Mouse (Mus musculus) urinary bladder, postnatal 14 days (tissue): ENCODE measurements at regions not wholly inside any gene's neighbourhood (a gene's known extent, or its start where the extent isn't known, plus 50 kb on each side); places are given as distances from the start of the nearest gene placed in this dataset.

Source experiments
- DNase-seq: peaks from one replicate; pipeline ENCODE4 v3.0.0; 2021; ENCODE audit warnings: low spot score

DNA sequence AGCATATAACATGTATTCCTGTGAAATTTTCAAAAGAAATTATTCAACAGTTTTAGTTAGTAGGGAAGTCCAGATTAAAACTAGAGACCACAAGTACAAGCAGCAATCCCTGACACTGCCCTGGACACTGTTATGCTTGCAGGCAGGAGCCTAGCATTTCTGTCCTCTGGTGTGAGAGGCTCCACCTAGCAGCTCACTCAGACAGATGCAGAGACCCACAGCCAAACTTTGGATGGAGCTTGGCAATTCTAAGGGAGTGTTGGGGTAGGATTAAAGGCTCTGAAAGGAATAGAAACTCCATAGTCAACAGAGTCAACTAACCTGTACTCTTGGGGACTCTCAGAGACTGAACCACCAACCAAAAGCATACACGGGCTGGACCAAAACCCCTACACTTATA is 509.8 kb downstream of the Flrt2 start:
- DNase-seq: no peak

DNA sequence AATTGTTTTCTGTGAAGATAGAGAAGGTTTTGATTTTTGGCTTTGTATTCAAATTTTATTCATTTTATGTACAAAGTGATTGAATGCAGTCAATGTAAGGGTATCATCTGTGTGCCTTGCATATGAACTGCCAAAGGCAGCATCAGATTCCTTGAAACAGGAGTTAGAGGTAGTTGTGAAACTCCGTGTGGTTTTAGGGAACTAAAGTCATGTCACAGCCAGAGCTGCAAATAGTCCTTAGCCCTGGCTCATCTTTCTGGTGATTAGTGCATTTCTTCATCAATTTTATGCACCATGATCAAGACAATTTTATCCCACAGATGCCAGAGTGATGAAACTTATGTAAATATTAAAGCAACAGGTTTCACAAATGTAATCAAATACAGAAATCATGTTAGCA is 534.4 kb downstream of the Flrt2 start:
- no peak for DNase-seq

DNA sequence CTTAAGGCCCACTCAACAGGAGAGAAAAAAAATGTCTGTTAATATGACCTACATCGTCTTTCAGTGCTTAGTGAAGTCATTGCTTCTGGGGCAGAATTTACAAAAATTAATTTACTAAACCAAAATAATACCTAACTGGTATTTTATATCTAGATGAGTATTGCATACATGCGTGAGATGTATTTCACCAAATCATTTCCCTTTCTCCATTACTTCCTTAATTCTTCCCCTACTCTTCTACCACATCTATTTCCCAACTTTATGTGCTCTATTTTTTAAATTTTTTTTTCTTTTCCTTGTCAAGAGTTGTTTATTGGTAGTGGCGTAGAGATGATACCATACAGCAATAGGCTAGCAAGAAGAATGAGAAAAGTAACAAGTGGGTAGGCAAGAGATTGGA is 536.7 kb downstream of the Flrt2 start:
- no peak for DNase-seq

DNA sequence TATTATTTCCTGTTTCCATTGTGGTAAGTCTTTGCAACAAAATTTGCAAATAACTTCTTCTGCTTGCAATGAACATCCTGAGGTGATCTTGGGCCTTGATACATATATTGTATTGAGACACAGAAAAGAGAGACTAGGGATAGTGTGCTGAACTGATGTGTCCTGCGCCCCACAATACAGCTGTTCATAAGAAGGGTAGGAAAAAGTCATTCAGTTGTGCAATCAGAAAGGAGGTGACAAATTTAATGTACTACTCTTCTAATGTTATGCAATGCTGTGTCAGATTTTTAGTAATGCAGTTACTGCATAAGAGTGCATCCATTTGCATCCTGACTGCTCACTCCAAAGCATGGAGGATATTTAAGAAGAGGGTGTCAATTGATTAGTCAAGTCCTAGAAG is 543.5 kb downstream of the Flrt2 start:
- DNase-seq: no peak

DNA sequence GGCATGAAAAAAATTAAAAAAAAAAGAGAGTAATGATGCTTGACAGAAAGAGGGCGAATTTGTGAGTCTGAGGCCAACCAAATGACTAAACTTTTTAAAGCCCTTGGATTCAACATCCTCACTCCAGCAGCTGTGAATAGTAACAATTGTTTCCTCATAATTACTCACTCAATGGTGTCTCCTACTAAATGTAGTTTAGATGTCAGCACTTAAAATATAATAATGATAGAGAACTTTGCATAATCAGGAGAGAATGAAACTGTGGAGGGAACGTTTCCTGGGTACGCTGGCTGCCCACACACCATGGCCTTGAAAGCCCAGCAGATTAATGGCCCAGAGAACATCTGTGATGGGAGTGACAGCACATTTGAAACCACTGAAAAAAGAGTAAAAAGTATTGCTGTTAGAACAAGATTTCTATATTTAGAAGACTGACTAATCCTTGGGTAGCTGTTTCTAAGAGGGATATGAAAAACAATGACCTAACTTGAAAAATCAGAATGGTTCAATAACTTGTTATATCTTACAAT is 544.0 kb downstream of the Flrt2 start:
- no peak for DNase-seq

DNA sequence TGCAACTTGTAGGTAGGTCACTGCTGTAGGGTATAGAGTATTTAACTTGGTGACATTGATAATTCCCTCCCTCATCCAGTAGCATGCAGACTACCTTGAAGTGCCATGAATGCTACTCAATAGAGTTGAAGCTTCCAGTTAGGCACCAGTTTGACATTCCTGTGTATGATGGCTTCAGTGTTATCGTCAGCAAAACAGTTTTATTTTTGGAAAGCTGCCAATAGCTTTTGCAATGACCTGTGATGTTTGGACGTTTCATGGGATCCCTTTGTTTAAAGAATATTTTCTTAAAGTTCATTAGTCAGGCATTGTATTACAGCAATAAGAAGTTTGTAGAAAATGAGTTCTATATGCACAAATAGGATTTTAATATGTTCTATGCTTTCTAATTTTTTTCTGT is 547.6 kb downstream of the Flrt2 start:
- DNase-seq: no peak

DNA sequence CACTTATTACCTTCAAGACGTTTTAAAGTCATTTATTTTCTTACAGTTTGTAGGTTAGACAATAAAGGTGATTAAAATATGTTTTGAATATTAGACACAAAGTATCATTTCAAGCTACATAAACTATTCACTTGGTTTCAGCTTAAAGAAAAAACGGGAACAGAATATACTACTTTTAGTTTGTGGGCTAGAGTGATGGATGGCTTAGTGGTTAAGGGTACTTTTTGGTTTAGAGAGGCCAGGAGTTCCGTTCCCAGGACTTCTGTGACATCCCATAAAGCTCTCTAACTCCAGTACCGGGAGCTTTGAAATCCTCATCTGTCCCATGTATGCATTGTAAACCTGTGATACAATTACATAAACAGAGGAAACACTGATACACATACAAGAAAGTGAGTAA is 570.0 kb downstream of the Flrt2 start:
- no peak for DNase-seq

DNA sequence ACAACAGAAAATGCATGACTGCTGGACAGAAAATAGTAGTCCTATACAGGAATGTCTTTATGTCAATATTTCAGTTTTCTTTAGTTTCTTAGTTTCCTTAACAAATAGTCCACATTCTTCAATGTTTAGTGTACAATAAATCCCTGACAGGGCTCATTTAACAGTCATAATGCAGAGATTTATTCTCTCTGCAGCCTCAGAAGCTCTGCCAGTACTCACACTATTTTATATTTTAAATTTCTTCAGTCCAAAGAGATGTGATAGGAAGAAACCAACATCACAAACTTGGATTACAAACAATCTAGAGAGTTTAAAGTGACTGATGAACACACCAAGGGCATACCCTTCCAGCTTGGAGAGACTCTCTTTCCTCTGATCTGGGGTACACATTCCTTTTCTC is 583.9 kb downstream of the Flrt2 start:
- no peak for DNase-seq

DNA sequence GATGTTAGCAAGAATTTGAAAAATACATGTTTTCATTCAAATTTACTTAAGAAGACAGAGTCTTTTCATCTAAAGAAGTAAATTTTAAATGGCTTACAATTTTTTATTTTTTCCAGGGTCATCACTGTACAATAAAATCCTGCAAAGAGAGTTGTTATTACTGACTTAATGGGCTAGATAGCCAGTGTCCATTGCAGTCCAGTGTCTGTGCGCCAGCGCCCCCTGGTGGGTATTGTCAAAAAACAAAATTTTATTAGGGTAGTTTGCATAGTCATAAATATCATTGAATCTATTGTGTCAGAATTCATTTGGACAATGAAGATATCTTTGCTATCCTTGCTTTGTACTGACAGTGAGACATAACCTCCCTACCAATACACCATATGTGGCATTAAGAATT is 619.1 kb downstream of the Flrt2 start:
- peak; percentile 40 for DNase-seq

DNA sequence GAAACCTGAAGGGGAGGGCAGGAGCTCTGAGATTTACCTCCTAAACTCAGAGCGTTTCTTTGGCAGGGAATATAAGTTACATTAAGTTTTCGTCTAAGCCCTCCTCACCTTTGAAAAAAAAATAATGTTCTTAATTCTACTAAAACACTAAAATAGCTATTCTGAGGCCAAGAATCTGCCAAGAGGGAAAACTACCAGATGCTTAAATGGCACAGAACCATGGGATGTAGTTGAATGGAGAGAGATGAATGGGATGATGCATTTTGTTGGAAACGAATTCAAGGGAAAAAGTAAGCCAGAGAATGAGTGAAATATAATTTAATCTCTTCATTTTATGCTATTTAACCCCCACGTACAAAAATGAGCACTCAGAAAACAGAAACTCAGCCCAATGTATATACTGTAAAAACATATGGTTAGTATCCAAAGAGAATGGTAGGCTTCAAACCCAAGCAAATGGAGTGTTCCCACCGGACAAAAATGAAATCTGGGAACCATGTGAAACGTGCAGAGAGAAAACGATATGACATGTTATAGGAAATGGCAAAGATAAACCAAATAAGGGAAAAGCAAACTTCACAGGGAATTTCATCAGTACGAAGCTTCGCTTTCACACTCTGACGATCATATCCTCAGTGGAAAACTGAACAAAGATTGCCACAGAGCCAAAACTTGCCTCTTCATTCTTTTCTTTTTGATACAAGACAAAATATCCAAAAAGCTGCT is 631.2 kb downstream of the Flrt2 start:
- no peak for DNase-seq

DNA sequence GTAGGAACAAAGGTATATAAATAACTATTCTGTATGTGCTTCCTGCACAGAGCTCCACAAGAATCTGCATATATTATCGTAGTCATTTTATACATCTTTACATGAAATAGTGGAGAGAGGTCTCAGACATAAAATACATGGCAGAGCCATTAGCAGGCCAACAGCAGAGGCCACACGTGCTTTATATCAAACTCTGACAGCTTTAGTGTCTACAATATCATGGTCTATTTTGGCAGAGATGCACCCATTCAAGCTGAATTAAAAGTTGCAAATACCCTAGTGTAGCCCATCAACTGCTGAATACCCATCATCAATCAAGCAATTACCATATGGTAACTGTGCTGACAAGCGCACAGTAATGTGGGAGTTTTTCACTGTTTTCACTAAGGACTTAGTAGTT is 659.1 kb downstream of the Flrt2 start:
- DNase-seq: no peak

DNA sequence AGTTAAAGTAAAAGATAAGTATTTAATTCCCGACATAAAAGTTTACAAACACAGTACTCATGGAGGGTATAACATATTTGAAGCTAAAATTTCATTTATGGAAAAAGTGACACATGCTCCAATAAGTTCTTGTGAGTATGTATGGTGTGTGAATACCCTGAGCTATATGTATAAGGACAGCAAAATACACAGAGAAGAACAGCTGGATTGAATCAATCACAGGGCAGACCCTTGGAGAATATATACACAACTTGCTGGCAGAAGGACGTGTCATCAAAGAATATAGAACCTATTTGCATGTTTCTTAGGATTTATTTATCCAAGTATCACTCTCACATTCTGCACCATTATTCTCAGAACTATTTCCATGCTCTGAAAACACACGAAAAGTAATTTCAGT is 686.9 kb downstream of the Flrt2 start:
- DNase-seq: no peak

DNA sequence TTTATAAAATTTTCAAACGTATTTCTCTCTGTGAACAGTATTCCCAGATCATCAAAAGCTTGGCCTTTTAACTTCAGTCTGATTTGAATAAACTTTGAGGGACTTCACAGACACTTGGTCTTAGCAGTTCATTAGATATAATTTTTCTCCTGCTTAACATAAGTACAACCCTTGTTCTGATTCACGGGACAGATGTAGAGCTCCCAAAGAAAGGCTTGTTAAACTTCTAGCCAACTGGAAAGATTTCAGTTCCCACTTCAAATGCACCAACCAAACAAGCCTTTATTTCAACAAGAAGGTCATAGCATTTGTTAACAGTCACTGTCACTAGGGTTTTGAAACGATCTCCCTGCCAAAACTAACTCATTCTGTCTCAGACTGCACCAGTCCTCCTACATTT is 727.1 kb downstream of the Flrt2 start:
- no peak for DNase-seq

DNA sequence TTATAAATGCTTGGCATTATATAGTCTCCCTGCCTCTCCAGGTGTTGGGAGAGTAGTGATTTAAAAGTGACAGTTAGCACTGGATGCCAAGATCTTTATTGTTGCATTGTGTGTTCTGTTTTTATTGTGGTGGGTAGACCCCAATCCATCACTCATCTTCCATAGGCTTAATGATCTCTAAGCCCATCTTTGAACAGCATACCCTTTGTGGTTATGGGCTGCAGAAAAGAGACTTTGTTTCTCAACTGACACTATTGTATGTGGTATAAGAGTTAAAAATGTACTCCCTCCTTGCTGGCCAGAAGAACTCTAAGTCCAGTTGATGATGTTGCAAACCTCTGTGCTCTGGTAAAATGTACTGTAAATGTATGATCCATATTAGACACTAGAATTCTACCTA is 727.5 kb downstream of the Flrt2 start:
- DNase-seq: no peak

DNA sequence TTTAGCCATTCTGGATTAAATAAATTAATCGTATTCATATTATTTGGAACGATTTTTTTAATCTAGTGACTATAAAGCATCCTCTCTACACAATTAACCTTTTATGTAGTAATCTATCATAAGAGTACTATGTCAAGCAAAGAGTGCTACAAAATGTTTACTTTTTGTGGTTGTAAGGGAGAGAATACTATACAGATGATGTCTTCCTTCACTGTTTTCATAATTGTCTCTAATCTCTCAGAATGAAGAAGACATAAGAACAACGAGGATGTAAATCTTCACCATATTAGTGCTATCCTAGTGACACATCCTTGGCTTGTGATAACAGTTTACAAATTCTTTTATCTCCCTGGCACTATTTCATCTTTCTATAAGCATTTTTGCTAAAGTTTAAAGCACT is 735.6 kb downstream of the Flrt2 start:
- no peak for DNase-seq

DNA sequence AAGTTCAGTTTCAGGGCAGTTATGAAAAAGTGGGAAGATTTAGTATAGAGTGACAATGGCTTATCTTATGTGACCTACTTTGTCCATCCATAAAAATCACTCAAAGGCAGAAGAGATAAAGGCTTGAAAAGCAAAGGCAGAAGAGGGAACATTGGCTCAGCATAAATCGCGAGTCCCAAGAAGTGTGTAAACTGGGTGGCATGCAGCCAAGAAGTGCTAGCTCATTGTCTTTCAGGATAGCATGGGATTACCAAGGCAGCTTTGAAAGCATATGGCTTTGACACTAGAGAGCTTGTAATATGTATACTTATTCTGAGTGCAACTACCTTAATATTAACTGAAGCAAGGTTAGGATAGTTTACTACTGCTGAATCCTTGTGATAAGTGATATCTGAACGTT is 750.5 kb downstream of the Flrt2 start:
- peak; percentile 7 for DNase-seq

DNA sequence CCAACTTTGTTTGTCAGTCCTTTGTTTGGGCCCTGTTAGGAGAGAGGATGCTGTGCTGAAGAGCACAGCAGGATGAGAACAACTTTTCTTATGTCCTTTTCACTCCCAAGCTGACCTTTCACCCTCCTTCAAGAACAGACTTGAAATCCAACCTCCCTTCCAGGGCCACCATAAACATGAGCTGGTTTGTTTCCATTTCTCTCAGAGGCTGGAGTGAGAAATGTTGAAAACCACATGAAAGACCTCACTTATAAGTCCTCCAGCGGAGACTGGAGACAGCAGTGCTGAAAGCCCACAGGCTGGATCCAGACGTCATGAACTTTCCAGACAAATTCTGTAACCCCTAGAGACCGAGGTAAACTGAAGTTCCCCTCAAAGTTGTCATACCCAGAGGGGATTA is 761.3 kb downstream of the Flrt2 start:
- no peak for DNase-seq

DNA sequence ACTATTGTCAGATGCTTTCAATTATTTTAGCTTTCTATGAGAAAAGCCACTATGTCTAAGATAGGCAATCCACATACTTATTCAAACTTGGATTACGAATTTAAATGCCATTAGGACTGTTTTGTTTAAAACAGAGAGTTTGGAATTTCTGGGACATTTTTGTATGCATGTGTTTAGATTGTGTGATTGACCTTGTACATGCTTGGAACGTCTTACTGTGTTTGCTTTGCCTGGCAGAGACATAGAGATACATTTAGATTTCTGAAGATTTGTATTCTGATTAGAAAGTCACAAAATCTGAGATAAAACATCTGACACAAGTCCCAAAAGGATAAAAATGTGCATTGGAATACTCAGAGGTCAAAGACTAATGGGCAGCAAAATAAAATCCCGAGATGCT is 784.3 kb downstream of the Flrt2 start:
- no peak for DNase-seq

DNA sequence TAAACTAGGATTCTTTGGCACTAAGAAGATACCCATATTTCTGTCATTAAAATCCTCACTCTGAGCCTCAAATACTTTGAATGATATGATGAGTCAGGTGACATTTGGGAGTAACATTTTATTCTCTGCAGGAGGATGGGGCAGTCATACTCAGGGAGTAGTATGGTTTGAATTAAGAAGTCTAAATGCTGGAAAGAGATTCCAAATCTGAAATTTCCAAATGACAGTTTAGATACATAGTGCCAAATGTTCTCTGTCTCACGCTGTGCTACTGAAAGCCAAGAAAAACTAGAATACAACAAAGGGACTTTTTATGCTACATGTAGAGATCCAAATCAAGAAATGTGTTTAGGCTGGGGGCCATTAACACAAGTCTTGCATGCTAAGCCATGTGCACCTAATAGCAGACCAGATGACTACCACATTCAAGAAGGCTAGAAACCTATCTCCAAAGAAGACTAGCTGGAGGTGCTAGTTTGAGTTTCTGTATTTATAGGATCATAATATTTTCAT is 796.5 kb downstream of the Flrt2 start:
- no peak for DNase-seq

DNA sequence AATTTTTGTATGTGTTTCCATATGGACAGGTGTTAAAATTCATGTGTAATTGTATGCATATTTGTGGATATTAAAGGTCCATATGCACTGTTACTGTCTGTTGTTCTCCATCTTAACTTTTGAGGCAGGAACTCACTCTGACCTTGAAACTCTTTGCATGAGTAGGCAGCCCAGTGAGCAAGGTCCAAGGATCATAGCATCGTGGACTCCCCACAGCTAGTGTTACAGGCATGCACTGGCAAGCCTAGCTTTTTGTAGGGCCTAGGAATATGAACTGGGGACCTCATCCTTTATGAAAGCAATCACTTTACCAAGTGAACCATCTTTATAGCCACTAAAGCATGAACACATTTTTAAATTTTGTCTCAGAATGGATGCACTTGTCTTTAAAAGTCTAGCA is 817.6 kb downstream of the Flrt2 start:
- no peak for DNase-seq

DNA sequence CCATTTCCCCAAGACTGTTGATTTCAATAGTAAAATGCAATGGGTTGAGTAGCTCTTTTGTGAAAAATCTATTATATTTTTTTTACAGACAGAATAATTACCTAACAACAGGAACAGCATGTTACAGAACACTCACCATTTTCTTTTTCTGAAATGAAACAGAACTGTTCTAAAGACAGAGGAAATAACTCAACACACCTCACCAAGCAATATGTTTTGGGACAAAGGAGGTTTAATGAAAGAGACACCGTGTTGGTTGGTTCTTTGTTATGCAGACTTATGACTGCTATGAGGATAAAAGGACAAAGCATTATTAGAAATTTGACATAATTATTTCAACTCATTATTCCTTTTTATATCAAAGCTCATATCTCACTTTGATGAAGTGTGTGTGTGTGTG is 866.8 kb downstream of the Flrt2 start:
- no peak for DNase-seq

DNA sequence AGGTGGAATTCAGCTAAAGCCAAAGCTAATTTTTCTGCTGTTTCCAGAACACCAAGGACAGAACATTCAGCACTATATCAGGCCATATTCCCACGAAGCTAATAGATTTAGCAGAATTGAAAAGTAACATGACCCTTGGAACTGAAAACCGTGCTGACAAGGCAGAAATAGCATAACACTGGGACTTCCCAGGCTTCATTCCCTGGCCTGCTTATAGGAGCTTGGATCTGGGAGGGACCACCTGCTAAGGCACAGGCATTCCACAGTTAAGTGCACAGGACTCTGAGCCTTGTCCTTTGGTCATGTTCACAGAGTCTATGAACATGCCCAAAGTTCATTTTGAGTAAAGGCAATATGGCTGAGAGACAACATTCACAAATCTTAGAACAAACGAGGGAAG is 902.8 kb downstream of the Flrt2 start:
- no peak for DNase-seq

DNA sequence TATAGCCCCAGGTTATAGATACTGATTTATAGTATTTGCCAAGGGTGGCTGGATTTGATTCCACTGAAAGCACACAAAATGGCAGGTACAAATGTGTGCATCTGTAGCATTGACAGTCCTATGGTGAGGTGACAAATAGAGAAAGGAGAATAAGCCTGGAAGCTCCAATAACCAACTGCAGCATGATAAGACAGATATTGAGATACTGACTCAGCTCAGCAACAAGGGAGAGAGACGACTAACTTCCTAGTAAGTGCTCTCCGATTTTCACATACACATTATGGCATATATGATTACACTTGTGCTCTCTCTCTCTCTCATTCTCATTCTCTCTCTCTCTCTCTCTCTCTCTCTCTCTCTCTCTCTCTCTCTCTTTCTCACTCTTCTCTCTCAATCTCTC is 923.1 kb downstream of the Flrt2 start:
- DNase-seq: no peak

DNA sequence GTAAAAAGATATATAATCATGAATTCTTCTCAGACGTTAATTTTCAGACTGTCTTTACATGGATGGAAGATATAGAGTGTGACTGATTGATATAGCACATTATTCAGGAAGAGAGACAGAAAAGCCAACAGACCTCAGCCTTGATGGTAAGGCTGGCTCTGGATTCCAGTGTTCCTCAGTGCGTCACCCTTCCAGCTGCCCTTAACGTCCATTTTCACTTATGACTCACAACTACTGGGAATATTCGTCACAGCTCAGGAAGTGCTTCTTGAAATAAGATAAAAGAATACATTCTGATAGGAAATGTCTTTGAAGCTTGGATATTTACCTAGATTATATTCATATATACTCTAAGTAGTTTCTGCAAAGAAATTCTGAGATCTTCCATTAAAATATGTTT is 923.8 kb downstream of the Flrt2 start:
- no peak for DNase-seq
